In genomic region chr6:72956199-72957092, GRCm38 (mm10) we compare ENCODE assay signal across 7 mouse cellular contexts. TPM values are rescaled to one million over a fixed set of nuclear protein-coding genes. Genes with fewer than 3 reads are reported as not detected.
DNase-seq lines count a peak whose midpoint lies in the region; ATAC-seq and TF ChIP-seq lines count a peak whose summit lies in the region.

No protein-coding gene starts in this region.

- peak overlapping the region; percentile 99 for H3K9ac ChIP-seq in heart, embryonic 12.5 days

- H3K27me3 ChIP-seq in G1E (ENCODE audit: insufficient read depth, low read length): peaks cover 46% of the 10 kb centered on the region
- H3K27me3 ChIP-seq in heart, embryonic 12.5 days (replicated peaks): no peaks in the 10 kb centered on the region
- H3K27me3 ChIP-seq in spleen, adult 2 months (ENCODE audit: control insufficient read depth, insufficient read depth, low read length): no peaks in the 10 kb centered on the region

- H3K9me3 ChIP-seq in G1E (replicated peaks): no peaks in the 10 kb centered on the region
- H3K9me3 ChIP-seq in heart, embryonic 12.5 days (replicated peaks): no peaks in the 10 kb centered on the region

- DNase-seq in CD4-positive, CD25-positive, alpha-beta regulatory T cell, adult 2 months (ENCODE audit: low read depth, low spot score): peak; percentile 84
- DNase-seq in G1E (ENCODE audit: low spot score): no peak
- DNase-seq in embryo, embryonic 10.5 days (ENCODE audit: low spot score): peak; percentile 84
- DNase-seq in left cerebral cortex, postnatal 4 days: peak; percentile 65
- DNase-seq in spleen, adult 2 months (ENCODE audit: low read depth in 1 of 2, low spot score in 2 of 2): peak in 1 of 2 experiments; percentile 85

- ATAC-seq in G1E (ENCODE audit: extremely low read depth, insufficient number of reproducible peaks, low FRiP score, poor library complexity, severe bottlenecking): peak; percentile 41
- ATAC-seq in heart, embryonic 12.5 days (ENCODE audit: insufficient number of reproducible peaks, low FRiP score): peak; percentile 43; the same call in 1 of the 2 replicates
- peak; percentile 67 for ATAC-seq in megakaryocyte-erythroid progenitor cell, adult 5-6 weeks (replicated peaks; ENCODE audit: low FRiP score, low TSS enrichment, poor library complexity, severe bottlenecking)

- H3K4me2 ChIP-seq in heart, embryonic 12.5 days: peak overlapping the region; percentile 71

- WGBS in heart, embryonic 12.5 days: 6% methylated on average over 15 of the region's 15 CpGs
- WGBS in spleen, adult 2 months: 11% methylated on average over 15 of the region's 15 CpGs

- peak overlapping the region; percentile 42; the same call in 1 of the 2 replicates for H3K27ac ChIP-seq in heart, embryonic 12.5 days (ENCODE audit: poor library complexity, severe bottlenecking)
- H3K27ac ChIP-seq in spleen, adult 2 months (ENCODE audit: insufficient read depth, low read length): peak overlapping the region; percentile 88

- peaks cover 21% of the 10 kb centered on the region for H3K4me1 ChIP-seq in G1E (ENCODE audit: insufficient read depth, low read depth, low read length)
- peaks cover 29% of the 10 kb centered on the region for H3K4me1 ChIP-seq in heart, embryonic 12.5 days (replicated peaks)
- peaks cover 27% of the 10 kb centered on the region for H3K4me1 ChIP-seq in spleen, adult 2 months (ENCODE audit: control insufficient read depth, insufficient read depth, insufficient read length)

- no peak overlapping the region for H3K4me3 ChIP-seq in G1E (ENCODE audit: low read depth, low read length)
- H3K4me3 ChIP-seq in heart, embryonic 12.5 days: peak overlapping the region; percentile 97
- peak overlapping the region; percentile 92 for H3K4me3 ChIP-seq in spleen, adult 2 months (ENCODE audit: extremely low read depth, insufficient read depth, insufficient read length)

- no peak for TF ChIP-seq CTCF in G1E (IDR thresholded peaks at IDR 0.05; ENCODE audit: low read depth, low read length)
- TF ChIP-seq CTCF in spleen, adult 2 months (IDR thresholded peaks at IDR 0.05; ENCODE audit: extremely low read depth, insufficient read depth, insufficient read length, insufficient replicate concordance): no peak

- intact Hi-C loops in left cerebral cortex, postnatal 4 days (cut with DNase I): no loop called here

- H3K36me3 ChIP-seq in G1E (replicated peaks): no peaks in the 10 kb centered on the region
- no peaks in the 10 kb centered on the region for H3K36me3 ChIP-seq in heart, embryonic 12.5 days
- no peaks in the 10 kb centered on the region; the same call in 1 of the 2 replicates for H3K36me3 ChIP-seq in spleen, adult 2 months (ENCODE audit: control insufficient read depth, insufficient read depth, low read length)

- peak; percentile 97 for TF ChIP-seq POLR2A in spleen, adult 2 months (IDR thresholded peaks at IDR 0.05; ENCODE audit: low read depth, low read length)

RNA-seq across cellular contexts. Expression of gene Tmsb10, which starts 2.1 kb away (rescaled TPM):
- 8.3 and 11.8 TPM in 2 replicates for total RNA-seq in G1E (2014; fragmentation: Nextera tagmentation)
- 10.5 and 12.1 TPM in 2 replicates for total RNA-seq in G1E (2017)
- polyA plus RNA-seq in G1E (2012): 7.1 and 9.3 TPM in 2 replicates
- polyA plus RNA-seq in heart, embryonic 12.5 days (2016; fragmentation: Nextera tagmentation; extraction: Ambion mirVana): 2,303 and 2,375 TPM in 2 replicates
- total RNA-seq in left cerebral cortex, postnatal 4 days (2021): 1,000 to 10,000 TPM; 2,786 to 2,903 TPM
- total RNA-seq in megakaryocyte-erythroid progenitor cell, adult 5-6 weeks (2014; fragmentation: Nextera tagmentation): 259 and 304 TPM in 2 replicates
- total RNA-seq in megakaryocyte-erythroid progenitor cell, adult 5-6 weeks (2017): 303 and 381 TPM in 2 replicates
- polyA plus RNA-seq in spleen, adult 2 months (2012; rRNA removed): 143 TPM in 2 replicates

RNA-seq across cellular contexts. Expression of gene Kcmf1, which starts 56.7 kb away (rescaled TPM):
- 102 and 119 TPM in 2 replicates for total RNA-seq in G1E (2014; fragmentation: Nextera tagmentation)
- total RNA-seq in G1E (2017): 65.2 and 81.3 TPM in 2 replicates
- polyA plus RNA-seq in G1E (2012): 27.3 and 88.5 TPM in 2 replicates
- 46.2 and 50.8 TPM in 2 replicates for polyA plus RNA-seq in heart, embryonic 12.5 days (2016; fragmentation: Nextera tagmentation; extraction: Ambion mirVana)
- total RNA-seq in left cerebral cortex, postnatal 4 days (2021): 10 to 100 TPM; 68.4 to 73.0 TPM
- 46.9 and 63.7 TPM in 2 replicates for total RNA-seq in megakaryocyte-erythroid progenitor cell, adult 5-6 weeks (2014; fragmentation: Nextera tagmentation)
- total RNA-seq in megakaryocyte-erythroid progenitor cell, adult 5-6 weeks (2017): 77.1 and 105 TPM in 2 replicates
- 94.1 and 116 TPM in 2 replicates for polyA plus RNA-seq in spleen, adult 2 months (2012; rRNA removed)

Comparison
In these comparisons a context has a peak if more than half of its experiments do, and no peak if none do; other contexts are left out.
1. RNA of gene Tmsb10, which starts 2.1 kb away (total RNA-seq): 2,786 to 2,903 TPM in left cerebral cortex, postnatal 4 days and 259 to 381 TPM in megakaryocyte-erythroid progenitor cell, adult 5-6 weeks; 8.3 to 12.1 TPM in G1E; every median in the first group is over 10 times any median in the second.
2. Peak in every context shown above with its lines, with median percentiles within 50 percentile points of each other: ATAC-seq.